Mouse (Mus musculus): ENCODE results near the gene Tmem258.

GRCm38 (mm10) chr19:10181225-10181624, 22.6 kb upstream of the Tmem258 start:
- no peak for TF ChIP-seq CTCF (IDR thresholded peaks at IDR 0.05 in 2 of 3, conservative IDR thresholded peaks at IDR 0.05 in 1 of 3; ENCODE audit: control insufficient read depth in 1 of 3, insufficient read depth in 1 of 3, low read depth in 2 of 3, low read length in 3 of 3, poor library complexity in 1 of 3, severe bottlenecking in 1 of 3)
- TF ChIP-seq EP300 (IDR thresholded peaks at IDR 0.05; ENCODE audit: low read depth in 1 of 2, low read length in 2 of 2), result no peak
- TF ChIP-seq MAX (IDR thresholded peaks at IDR 0.05; ENCODE audit: low read length), result no peak
- no peak for TF ChIP-seq TAL1 (IDR thresholded peaks at IDR 0.05; ENCODE audit: low read length)
- TF ChIP-seq UBTF (IDR thresholded peaks at IDR 0.05; ENCODE audit: borderline replicate concordance, insufficient read depth, low read depth, low read length), result no peak
